Mouse (Mus musculus) frontal cortex, postnatal 36 days (tissue): ENCODE results near the gene Apol6.
A peak's percentile ranks its signal among the peaks of the same experiment; 100 is the strongest.

Experiments
- DNase-seq, 2 experiments: peaks; one replicate each; pipeline ENCODE4 v3.0.0; 2022; ENCODE audit warnings: low spot score in 2 of 2

Apol6 gene

GRCm38 (mm10) chr15:77044597-77045320, at the start of gene Apol6:
Gene Apol6 (plus strand): TSS chr15:77044729.
- no peak for DNase-seq

DNA sequence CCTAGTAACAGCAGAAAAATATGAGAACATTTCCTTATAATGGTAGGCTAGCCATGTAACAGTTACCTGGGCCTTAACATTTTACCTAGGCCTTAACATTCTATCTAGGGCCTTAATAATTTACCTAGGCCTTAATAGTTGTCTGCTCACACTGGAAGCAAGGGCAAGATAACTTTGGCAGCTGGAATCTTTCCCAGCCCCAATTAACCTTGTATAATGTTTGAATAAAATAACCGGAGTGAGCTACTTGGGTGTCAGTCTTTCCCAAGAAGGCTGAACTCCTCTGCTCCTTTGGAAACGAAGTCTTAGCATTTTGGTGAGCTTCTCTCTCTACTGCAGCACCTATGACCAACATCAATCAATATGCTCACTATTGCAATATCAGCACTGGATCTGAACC, 46.5 kb upstream of the Apol6 start:
- no peak for DNase-seq

GRCm38 (mm10) chr15:76998878-76999588, 45.5 kb upstream of the Apol6 start:
- peak; percentile 24 to 40 for DNase-seq

DNA sequence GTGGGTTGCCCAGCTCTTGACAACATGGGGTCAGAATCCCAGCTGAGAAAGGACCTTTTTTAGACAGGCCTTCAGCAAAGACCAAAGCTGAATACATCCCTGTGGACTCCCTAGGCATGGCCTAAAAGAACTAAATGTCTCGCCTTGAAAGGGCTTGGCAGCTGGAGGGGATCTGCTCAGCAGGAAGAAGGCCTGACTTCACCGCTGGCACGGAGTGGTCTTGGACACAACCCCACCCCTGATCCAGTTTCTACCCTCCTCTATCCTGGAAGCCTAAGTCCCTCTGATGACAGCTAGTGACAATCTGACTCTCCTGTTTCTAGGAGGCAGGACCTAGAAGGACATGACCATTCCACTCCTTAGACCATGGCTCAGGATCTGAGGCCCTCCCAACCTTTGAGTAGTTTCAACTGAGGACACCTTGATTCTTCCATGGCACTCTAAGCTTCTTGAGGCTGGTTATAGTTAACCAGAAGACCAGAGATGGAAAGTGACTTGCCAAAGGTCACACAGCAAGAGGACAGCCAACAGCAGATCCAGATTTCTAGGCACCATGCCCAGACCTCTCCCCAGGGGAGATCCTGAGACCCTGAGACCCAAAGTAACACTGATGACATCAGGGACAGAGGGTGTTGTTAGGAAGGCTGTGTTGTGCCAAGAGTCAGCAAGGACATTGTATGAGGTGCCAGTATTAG, 41.2 kb upstream of the Apol6 start:
- no peak for DNase-seq

DNA sequence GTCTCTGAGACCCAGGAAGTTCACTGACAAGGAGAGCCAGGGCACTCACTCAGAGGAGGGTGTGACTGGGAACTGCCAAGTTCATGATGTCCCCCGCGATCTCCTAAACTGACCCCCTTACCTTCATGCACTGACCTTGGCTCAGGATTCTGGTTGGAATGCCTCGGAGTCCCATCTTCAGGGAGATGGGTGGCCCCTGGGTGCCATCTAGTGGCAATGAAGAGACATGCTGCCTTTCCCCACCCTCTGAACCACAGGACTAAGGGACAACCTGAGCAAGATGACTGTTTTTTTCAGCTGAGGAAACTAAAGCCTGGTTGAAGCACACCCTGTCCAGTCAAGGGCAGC, 40.7 kb upstream of the Apol6 start:
- peak; percentile 52 to 64 for DNase-seq

DNA sequence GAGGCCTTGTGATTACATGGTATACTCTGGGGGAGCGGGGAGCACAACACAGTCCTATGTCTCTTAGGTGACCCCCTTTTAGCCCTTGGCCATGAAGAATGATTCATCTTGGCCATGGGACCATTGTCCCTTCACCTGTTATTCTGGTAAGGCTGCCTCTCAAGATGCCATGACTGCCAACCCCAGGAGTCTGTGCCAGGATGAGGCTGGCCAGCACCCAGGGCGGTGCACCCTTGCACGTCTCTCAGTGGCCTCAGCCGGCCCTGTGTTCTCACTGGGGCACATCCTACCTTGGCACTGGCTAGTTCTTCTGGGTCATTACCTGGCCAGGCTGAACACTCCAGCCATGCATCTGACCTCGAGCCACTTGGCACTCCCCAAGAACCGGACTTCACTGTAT, 35.7 kb upstream of the Apol6 start:
- DNase-seq, result no peak

GRCm38 (mm10) chr15:77013753-77014241, 30.7 kb upstream of the Apol6 start:
- DNase-seq, result peak in 1 of 2 experiments; percentile 51

GRCm38 (mm10) chr15:77014431-77014830, 30.1 kb upstream of the Apol6 start:
- no peak for DNase-seq

GRCm38 (mm10) chr15:77014985-77015384, 29.5 kb upstream of the Apol6 start:
- no peak for DNase-seq

- DNase-seq, result no peak
These were observed 28.0 kb upstream of the Apol6 start for GRCm38 (mm10) chr15:77016509-77016908.

DNA sequence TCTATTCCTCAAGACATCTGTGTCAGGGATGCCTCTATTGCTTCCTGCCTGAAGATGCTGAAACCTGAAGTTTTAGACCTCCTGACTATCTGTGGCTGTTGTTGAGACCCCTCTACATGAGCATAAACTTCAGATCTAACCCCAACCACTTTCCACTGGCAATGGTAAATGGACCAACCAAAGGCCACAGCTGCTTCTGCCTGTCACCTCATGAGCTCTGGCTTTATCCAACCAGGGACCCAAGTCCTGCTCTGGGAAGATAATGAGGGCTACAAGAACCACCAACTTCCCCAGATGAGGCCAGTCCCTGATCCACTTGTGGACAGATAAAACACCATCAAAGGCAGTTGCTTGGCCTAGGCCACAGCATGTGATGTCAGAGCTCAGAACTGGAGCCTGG, 26.6 kb upstream of the Apol6 start:
- no peak for DNase-seq

GRCm38 (mm10) chr15:77018740-77019340, 25.7 kb upstream of the Apol6 start:
- DNase-seq, result no peak

- DNase-seq, result no peak
These were observed 25.0 kb upstream of the Apol6 start for GRCm38 (mm10) chr15:77019533-77019932.

- no peak for DNase-seq
These were observed 24.4 kb upstream of the Apol6 start for GRCm38 (mm10) chr15:77020136-77020535.

DNA sequence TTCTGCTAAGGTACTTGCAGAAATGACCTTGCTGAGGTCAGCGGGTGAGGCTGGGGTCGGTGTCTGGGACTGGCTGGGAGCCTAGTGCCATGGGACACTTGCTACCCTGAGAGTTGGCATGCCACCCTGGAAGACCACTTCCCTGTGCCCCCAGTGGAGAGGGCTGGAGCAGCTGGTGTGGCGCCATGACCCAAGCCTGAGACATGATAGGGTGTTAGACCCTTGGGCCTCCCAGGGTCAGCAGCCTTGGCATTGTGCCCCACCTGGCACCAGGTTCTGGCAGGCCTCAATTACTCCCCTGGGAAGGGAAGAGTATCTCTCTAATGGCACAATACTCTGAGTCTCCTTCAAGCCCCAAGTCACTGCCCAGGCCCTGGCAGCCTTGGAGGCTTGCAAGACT, 23.5 kb upstream of the Apol6 start:
- no peak for DNase-seq

GRCm38 (mm10) chr15:77021851-77022250, 22.7 kb upstream of the Apol6 start:
- DNase-seq, result no peak

- no peak for DNase-seq
These were observed 22.1 kb upstream of the Apol6 start for GRCm38 (mm10) chr15:77022401-77022957.

GRCm38 (mm10) chr15:77025884-77026583, 18.5 kb upstream of the Apol6 start:
- DNase-seq, result no peak

DNA sequence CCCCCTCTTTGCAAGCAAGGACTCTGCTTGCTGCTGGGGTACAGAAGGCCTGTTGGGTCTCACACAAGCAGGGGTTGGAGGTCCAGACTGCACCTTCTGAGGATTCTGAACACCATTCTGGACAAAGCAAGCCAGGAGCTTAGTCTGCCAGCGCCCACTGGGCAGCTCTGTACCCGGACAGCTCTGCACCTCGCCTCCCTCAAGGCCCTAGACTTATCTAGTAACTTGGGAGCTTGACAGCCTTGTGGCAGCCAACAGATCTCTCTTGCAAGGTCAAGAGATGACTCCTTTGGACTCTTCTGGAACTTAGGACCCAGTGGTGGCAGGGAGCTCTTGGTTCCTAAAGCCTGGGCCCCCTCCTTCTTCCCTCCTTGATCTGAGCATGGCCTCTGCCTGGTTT, 17.4 kb upstream of the Apol6 start:
- DNase-seq, result no peak

GRCm38 (mm10) chr15:77027675-77028074, 16.9 kb upstream of the Apol6 start:
- no peak for DNase-seq

DNA sequence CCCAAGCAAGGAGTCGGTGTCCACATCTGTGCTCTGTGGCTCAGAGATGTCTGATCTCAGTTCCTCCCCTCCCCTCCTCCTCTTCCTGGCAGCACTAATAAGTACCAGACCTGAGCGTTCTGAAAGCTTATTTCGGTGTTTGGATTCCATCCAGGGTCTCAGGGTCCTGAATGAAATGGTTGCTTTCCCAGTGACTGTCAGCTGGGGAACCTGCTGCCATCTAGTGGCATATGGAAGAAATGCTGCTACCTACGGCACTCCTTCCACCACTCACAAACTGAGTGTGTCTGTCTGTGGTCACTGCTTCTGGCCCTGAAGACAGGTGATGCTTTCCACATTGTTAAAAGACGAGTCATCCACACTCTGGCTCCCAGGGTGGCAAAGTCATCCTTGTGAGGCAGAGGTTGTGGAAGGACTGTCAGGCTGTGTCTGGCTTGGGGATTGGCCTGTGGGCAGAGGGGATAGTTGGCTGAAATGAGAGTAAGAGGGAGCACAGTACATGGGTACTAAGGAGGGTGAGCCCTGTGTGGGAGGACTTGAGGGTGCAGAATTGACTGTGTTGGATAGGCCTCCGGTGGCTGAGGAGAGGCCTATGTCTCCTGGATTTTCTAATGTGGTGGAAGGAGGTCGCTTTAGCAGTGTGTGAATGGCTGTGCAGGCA, 15.1 kb upstream of the Apol6 start:
- DNase-seq, result peak; percentile 54 to 68
